ENCODE assay signal across 30 mouse cellular contexts in genomic region chr6:67105386-67105785, GRCm38 (mm10).
DNase-seq lines count a peak whose midpoint lies in the region; ATAC-seq lines count a peak whose summit lies in the region.
"Had no signal": no experiment of that assay in that cellular context is flagged by ENCODE, and none has a peak within 500 bp of the region (broad histone marks: within the 10 kb centered on the region; RNA-seq: fewer than 3 reads in every experiment).

No protein-coding gene starts in this region.

- H3K27me3 ChIP-seq in kidney, embryonic 16.5 days (ENCODE audit: insufficient read depth, low read length), result no peaks in the 10 kb centered on the region
- H3K27me3 ChIP-seq: embryonic facial prominence, embryonic 15.5 days; limb, embryonic 12.5 days; liver, embryonic 15.5 days; neural tube, embryonic 12.5 days; stomach, embryonic 15.5 days had no signal

- no peak overlapping the region for H3K4me2 ChIP-seq in kidney, embryonic 16.5 days (replicated peaks; ENCODE audit: low read depth, low read length)
- H3K4me2 ChIP-seq: embryonic facial prominence, embryonic 15.5 days; heart, embryonic 11.5 days; hindbrain, embryonic 14.5 days; limb, embryonic 12.5 days; liver, embryonic 15.5 days; lung, embryonic 14.5 days; midbrain, embryonic 11.5 days; neural tube, embryonic 12.5 days; stomach, embryonic 15.5 days had no signal

- WGBS in kidney, embryonic 16.5 days, result 7% methylated on average over 4 of the region's 4 CpGs

- DNase-seq in 3T3-L1 (ENCODE audit: low read depth, low spot score), result peak; percentile 68
- DNase-seq in CD4-positive, CD25-positive, alpha-beta regulatory T cell, adult 2 months (ENCODE audit: low read depth, low spot score), result peak; percentile 17
- peak; percentile 48 for DNase-seq in ZHBTc4 (ENCODE audit: low read depth, low spot score)
- no peak for DNase-seq in layer of hippocampus, adult 9-11 months
- DNase-seq in embryo, embryonic 10 days (ENCODE audit: low spot score), result no peak
- DNase-seq: adrenal gland, adult 8-10 months; cerebellum, adult 2 months; cerebellum, postnatal 14 days; gastrocnemius, postnatal 14 days; heart, postnatal 4 days; kidney, adult 11 months; kidney, postnatal 25 days; lung, embryonic 14.5 days; lung, postnatal 14 days; thymus, postnatal 36 days had no signal

- no peaks in the 10 kb centered on the region for H3K36me3 ChIP-seq in kidney, embryonic 16.5 days (ENCODE audit: insufficient read depth, low read length)
- H3K36me3 ChIP-seq: embryonic facial prominence, embryonic 10.5 days; embryonic facial prominence, embryonic 15.5 days; G1E; limb, embryonic 12.5 days; liver, embryonic 15.5 days; neural tube, embryonic 12.5 days; stomach, embryonic 15.5 days had no signal

- ATAC-seq in inflammation-experienced regulatory T-cells, adult 6 months, result peak; percentile 32
- no peak for ATAC-seq in kidney, embryonic 16.5 days (ENCODE audit: low FRiP score, low TSS enrichment)
- ATAC-seq: forebrain, embryonic 14.5 days; midbrain, embryonic 16.5 days had no signal

- no peak overlapping the region for H3K9ac ChIP-seq in kidney, embryonic 16.5 days (replicated peaks; ENCODE audit: low read length)
- H3K9ac ChIP-seq: embryonic facial prominence, embryonic 15.5 days; hindbrain, embryonic 14.5 days; limb, embryonic 12.5 days; liver, embryonic 15.5 days; lung, embryonic 14.5 days; neural tube, embryonic 12.5 days; stomach, embryonic 15.5 days had no signal

- H3K4me1 ChIP-seq in kidney, embryonic 16.5 days (ENCODE audit: insufficient read depth, low read length), result peaks cover 15% of the 10 kb centered on the region; the same call in 1 of the 2 replicates
- H3K4me1 ChIP-seq: limb, embryonic 12.5 days; neural tube, embryonic 12.5 days had no signal

- H3K9me3 ChIP-seq in kidney, embryonic 16.5 days (ENCODE audit: low read length), result no peaks in the 10 kb centered on the region
- H3K9me3 ChIP-seq: embryonic facial prominence, embryonic 10.5 days; embryonic facial prominence, embryonic 15.5 days; G1E; limb, embryonic 12.5 days; liver, embryonic 15.5 days; neural tube, embryonic 12.5 days; stomach, embryonic 15.5 days had no signal

- H3K4me3 ChIP-seq in kidney, embryonic 16.5 days (ENCODE audit: low read length), result no peak overlapping the region
- H3K4me3 ChIP-seq: embryonic facial prominence, embryonic 10.5 days; embryonic facial prominence, embryonic 15.5 days; left cerebral cortex, adult 2 months; limb, embryonic 12.5 days; liver, embryonic 15.5 days; neural tube, embryonic 12.5 days; stomach, embryonic 15.5 days had no signal

- no peak overlapping the region for H3K27ac ChIP-seq in kidney, embryonic 16.5 days (ENCODE audit: low read length)
- H3K27ac ChIP-seq: embryonic facial prominence, embryonic 10.5 days; embryonic facial prominence, embryonic 15.5 days; hindbrain, embryonic 14.5 days; left cerebral cortex, adult 2 months; limb, embryonic 12.5 days; liver, embryonic 15.5 days; neural tube, embryonic 12.5 days; stomach, embryonic 15.5 days had no signal

Comparison
In these comparisons a context has a peak if more than half of its experiments do, and no peak if none do; other contexts are left out.
1. DNase-seq: peak in 3T3-L1 (single experiment), CD4-positive, CD25-positive, alpha-beta regulatory T cell, adult 2 months (single experiment) and ZHBTc4 (single experiment); none in layer of hippocampus, adult 9-11 months (single experiment) and embryo, embryonic 10 days (single experiment).